Mouse (Mus musculus): ENCODE measurements around the gene Capza1. TPM values are rescaled to one million over a fixed set of nuclear protein-coding genes. Genes with fewer than 3 reads are reported as not detected.

Gene Capza1
- total and polyA plus RNA-seq, 3 experiments: 60.2 to 141 (median 135) TPM

GRCm38 (mm10) chr3:104817991-104818748 is 46.1 kb downstream of the Capza1 start, which contains the start of gene Mov10:
TSS of gene Mov10 (minus strand) at chr3:104818563.
- H3K9ac ChIP-seq (ENCODE audit: control insufficient read depth, low read depth, low read length, poor library complexity, severe bottlenecking): peak within 1 kb of the TSS; percentile 79

GRCm38 (mm10) chr3:104817481-104817990 is 46.8 kb downstream of the Capza1 start:
- Histone ChIP-seq H3K9ac (ENCODE audit: control insufficient read depth, low read depth, low read length, poor library complexity, severe bottlenecking) (peak overlapping the region; percentile 79), H3K79me2 (ENCODE audit: control insufficient read depth, insufficient read depth, low read length, poor library complexity) (peaks cover 4% of the 10 kb centered on the region; the same call in 1 of the 2 replicates), H3K27me3 (ENCODE audit: control insufficient read depth in 1 of 2, insufficient read depth in 2 of 2, low read length in 2 of 2) (no peaks in the 10 kb centered on the region), H3K9me3 (replicated peaks; ENCODE audit: insufficient read depth, low read length) (no peaks in the 10 kb centered on the region), H3K4me3 (ENCODE audit: control insufficient read depth in 1 of 2, insufficient read depth in 1 of 2, low read depth in 2 of 2, low read length in 2 of 2) (peak overlapping the region; percentile 82 to 95), H3K4me1 (ENCODE audit: control insufficient read depth in 1 of 2, insufficient read depth in 2 of 2, low read length in 2 of 2) (peaks cover 0 to 8% of the 10 kb centered on the region in 2 experiments; a peak in 3 of 4 replicates), H3K36me3 (ENCODE audit: control insufficient read depth in 1 of 2, insufficient read depth in 2 of 2, low read length in 2 of 2) (peaks cover 0 to 12% of the 10 kb centered on the region in 2 experiments; a peak in 2 of 4 replicates), H3K27ac (ENCODE audit: control insufficient read depth, low read depth, low read length) (peak overlapping the region; percentile 80)
- DNase-seq (ENCODE audit: low read depth, low spot score): peak; percentile 46
- no peak for TF ChIP-seq MAX (IDR thresholded peaks at IDR 0.05; ENCODE audit: low read length)
- no peak for TF ChIP-seq MYB (IDR thresholded peaks at IDR 0.05; ENCODE audit: low read depth, low read length)
- no peak for TF ChIP-seq ELF1 (IDR thresholded peaks at IDR 0.05; ENCODE audit: low read depth, low read length)
- TF ChIP-seq MEF2A (IDR thresholded peaks at IDR 0.05; ENCODE audit: extremely low read depth, insufficient replicate concordance, low read depth, low read length, poor library complexity, severe bottlenecking): no peak
- TF ChIP-seq RCOR1 (IDR thresholded peaks at IDR 0.05; ENCODE audit: low read depth, low read length): no peak
- TF ChIP-seq RAD21 (IDR thresholded peaks at IDR 0.05; ENCODE audit: low read depth, low read length): no peak
- TF ChIP-seq TBP (IDR thresholded peaks at IDR 0.05; ENCODE audit: low read depth, low read length): no peak
- TF ChIP-seq USF1 (IDR thresholded peaks at IDR 0.05; ENCODE audit: low read depth, low read length): no peak
- no peak for TF ChIP-seq ZKSCAN1 (IDR thresholded peaks at IDR 0.05; ENCODE audit: low read depth, low read length)
- TF ChIP-seq SIN3A (IDR thresholded peaks at IDR 0.05; ENCODE audit: low read length): no peak; the same call in 1 of the 2 replicates
- no peak for TF ChIP-seq GATA1 (IDR thresholded peaks at IDR 0.05; ENCODE audit: low read depth, low read length)
- no peak for TF ChIP-seq ZC3H11A (IDR thresholded peaks at IDR 0.05; ENCODE audit: low read depth, low read length)

More at GRCm38 (mm10) chr3:104817991-104818748, 46.1 kb downstream of the Capza1 start, which contains the start of gene Mov10:
- Histone ChIP-seq H3K36me3 (ENCODE audit: control insufficient read depth in 1 of 2, insufficient read depth in 2 of 2, low read length in 2 of 2) (peaks cover 0 to 12% of the 10 kb centered on the region in 2 experiments; a peak in 2 of 4 replicates), H3K4me1 (ENCODE audit: control insufficient read depth in 1 of 2, insufficient read depth in 2 of 2, low read length in 2 of 2) (peaks cover 0 to 8% of the 10 kb centered on the region in 2 experiments; a peak in 3 of 4 replicates), H3K27me3 (ENCODE audit: control insufficient read depth in 1 of 2, insufficient read depth in 2 of 2, low read length in 2 of 2) (no peaks in the 10 kb centered on the region), H3K4me3 (ENCODE audit: control insufficient read depth in 1 of 2, insufficient read depth in 1 of 2, low read depth in 2 of 2, low read length in 2 of 2) (peak within 1 kb of the TSS; percentile 82 to 95), H3K79me2 (ENCODE audit: control insufficient read depth, insufficient read depth, low read length, poor library complexity) (peaks cover 4% of the 10 kb centered on the region; the same call in 1 of the 2 replicates), H3K9me3 (replicated peaks; ENCODE audit: insufficient read depth, low read length) (no peaks in the 10 kb centered on the region), H3K27ac (ENCODE audit: control insufficient read depth, low read depth, low read length) (peak within 1 kb of the TSS; percentile 80)
- TF ChIP-seq EP300 (IDR thresholded peaks at IDR 0.05; ENCODE audit: low read depth in 1 of 2, low read length in 2 of 2): peak; percentile 35 to 61; a peak in 2 of 4 replicates
- TF ChIP-seq UBTF (IDR thresholded peaks at IDR 0.05; ENCODE audit: borderline replicate concordance, insufficient read depth, low read depth, low read length): 0 out of 2 replicates have a peak, but pooled peaks have one; percentile 37
- peak; percentile 60; the same call in 1 of the 2 replicates for TF ChIP-seq MXI1 (IDR thresholded peaks at IDR 0.05; ENCODE audit: low read depth, low read length)
- TF ChIP-seq GATA1 (IDR thresholded peaks at IDR 0.05; ENCODE audit: low read depth, low read length): peak; percentile 58
- TF ChIP-seq TBP (IDR thresholded peaks at IDR 0.05; ENCODE audit: low read depth, low read length): 0 out of 2 replicates have a peak, but pooled peaks have one; percentile 28
- 0 out of 2 replicates have a peak, but pooled peaks have one; percentile 37 for TF ChIP-seq RCOR1 (IDR thresholded peaks at IDR 0.05; ENCODE audit: low read depth, low read length)
- TF ChIP-seq TAL1 (IDR thresholded peaks at IDR 0.05; ENCODE audit: low read length): peak; percentile 69
- TF ChIP-seq POLR2AphosphoS2 (IDR thresholded peaks at IDR 0.05; ENCODE audit: low read length): peak; percentile 70; the same call in 1 of the 2 replicates
- no peak for TF ChIP-seq USF2 (IDR thresholded peaks at IDR 0.05; ENCODE audit: borderline replicate concordance in 1 of 2, insufficient read depth in 1 of 2, low read depth in 1 of 2, low read length in 2 of 2)
- TF ChIP-seq SMC3 (IDR thresholded peaks at IDR 0.05; ENCODE audit: low read depth, low read length): no peak
- peak; percentile 32; the same call in 1 of the 2 replicates for TF ChIP-seq SIN3A (IDR thresholded peaks at IDR 0.05; ENCODE audit: low read length)
- TF ChIP-seq NELFE (IDR thresholded peaks at IDR 0.05; ENCODE audit: low read depth, low read length): peak; percentile 37
- TF ChIP-seq MAZ (IDR thresholded peaks at IDR 0.05; ENCODE audit: low read depth, low read length): peak; percentile 88
- TF ChIP-seq POLR2A (IDR thresholded peaks at IDR 0.05; ENCODE audit: control insufficient read depth in 1 of 2, insufficient read depth in 1 of 2, low read depth in 1 of 2, low read length in 2 of 2, poor library complexity in 1 of 2): peak; percentile 18 to 20; a peak in 1 of 4 replicates
- TF ChIP-seq TCF12 (IDR thresholded peaks at IDR 0.05; ENCODE audit: low read depth, low read length): peak; percentile 72
- no peak for TF ChIP-seq MAX (IDR thresholded peaks at IDR 0.05; ENCODE audit: low read length)
- peak; percentile 58 for TF ChIP-seq ETS1 (IDR thresholded peaks at IDR 0.05; ENCODE audit: low read depth, low read length)
- TF ChIP-seq ZNF384 (IDR thresholded peaks at IDR 0.05; ENCODE audit: low read depth, low read length): no peak
- peak; percentile 91 for DNase-seq (ENCODE audit: low read depth, low spot score)

Data from MEL (cell line).